Mouse (Mus musculus): ENCODE measurements around the gene Gm5129.
A peak's percentile ranks its signal among the peaks of the same experiment; 100 is the strongest.
"Not testable (repeated sequence)": the region's sequence is repeated elsewhere in the genome, so short reads cannot be mapped to it uniquely, and the experiment has no call there.

The Gm5129 gene

GRCm38 (mm10) chr5:29735557-29736061, at the start of gene Gm5129, which contains the start of gene Dnajb6:
Gene Gm5129 (minus strand): TSS chr5:29735936.
Gene Dnajb6 (plus strand): TSS chr5:29735688.
- DNase-seq (ENCODE audit: low read depth, low spot score) = peak; percentile 97

GRCm38 (mm10) chr5:29784906-29785305, 49.2 kb upstream of the Gm5129 start:
- not testable (repeated sequence) for DNase-seq (ENCODE audit: low read depth, low spot score)

- no peak for DNase-seq (ENCODE audit: low read depth, low spot score)
Observed at GRCm38 (mm10) chr5:29782261-29782660, 46.5 kb upstream of the Gm5129 start.

- not testable (repeated sequence) for DNase-seq (ENCODE audit: low read depth, low spot score)
Observed at GRCm38 (mm10) chr5:29779733-29780132, 44.0 kb upstream of the Gm5129 start.

- no peak for DNase-seq (ENCODE audit: low read depth, low spot score)
Observed at GRCm38 (mm10) chr5:29778029-29778428, 42.3 kb upstream of the Gm5129 start.

- DNase-seq (ENCODE audit: low read depth, low spot score) = no peak
Observed at GRCm38 (mm10) chr5:29775437-29775836, 39.7 kb upstream of the Gm5129 start.

GRCm38 (mm10) chr5:29773460-29774150, 37.9 kb upstream of the Gm5129 start:
- no peak for DNase-seq (ENCODE audit: low read depth, low spot score)

- no peak for DNase-seq (ENCODE audit: low read depth, low spot score)
Observed at GRCm38 (mm10) chr5:29772651-29773330, 37.1 kb upstream of the Gm5129 start.

- DNase-seq (ENCODE audit: low read depth, low spot score) = no peak
Observed at GRCm38 (mm10) chr5:29772038-29772437, 36.3 kb upstream of the Gm5129 start.

- DNase-seq (ENCODE audit: low read depth, low spot score) = peak; percentile 63
Observed at GRCm38 (mm10) chr5:29770935-29771334, 35.2 kb upstream of the Gm5129 start.

- no peak for DNase-seq (ENCODE audit: low read depth, low spot score)
Observed at GRCm38 (mm10) chr5:29759318-29759717, 23.6 kb upstream of the Gm5129 start.

GRCm38 (mm10) chr5:29752894-29753293, 17.2 kb upstream of the Gm5129 start:
- DNase-seq (ENCODE audit: low read depth, low spot score) = no peak

GRCm38 (mm10) chr5:29751306-29751705, 15.6 kb upstream of the Gm5129 start:
- no peak for DNase-seq (ENCODE audit: low read depth, low spot score)

GRCm38 (mm10) chr5:29747661-29748060, 11.9 kb upstream of the Gm5129 start:
- no peak for DNase-seq (ENCODE audit: low read depth, low spot score)

- DNase-seq (ENCODE audit: low read depth, low spot score) = no peak
Observed at GRCm38 (mm10) chr5:29741093-29741492, 5.4 kb upstream of the Gm5129 start.

- no peak for DNase-seq (ENCODE audit: low read depth, low spot score)
Observed at GRCm38 (mm10) chr5:29740651-29741050, 4.9 kb upstream of the Gm5129 start.

- DNase-seq (ENCODE audit: low read depth, low spot score) = peak; percentile 41
Observed at GRCm38 (mm10) chr5:29738076-29738475, 2.3 kb upstream of the Gm5129 start.

- DNase-seq (ENCODE audit: low read depth, low spot score) = peak; percentile 94
Observed at GRCm38 (mm10) chr5:29737471-29737870, 1.7 kb upstream of the Gm5129 start.

GRCm38 (mm10) chr5:29736942-29737341, 1.2 kb upstream of the Gm5129 start:
- DNase-seq (ENCODE audit: low read depth, low spot score) = no peak

- peak; percentile 52 for DNase-seq (ENCODE audit: low read depth, low spot score)
Observed at GRCm38 (mm10) chr5:29736073-29736900, 551 bp upstream of the Gm5129 start.

GRCm38 (mm10) chr5:29734831-29735510, 765 bp downstream of the Gm5129 start:
- peak; percentile 33 for DNase-seq (ENCODE audit: low read depth, low spot score)

Measured in R1 (cell line).